Mouse (Mus musculus): Measurements from ENCODE around the gene Igf2bp3.

Gene Igf2bp3

DNA sequence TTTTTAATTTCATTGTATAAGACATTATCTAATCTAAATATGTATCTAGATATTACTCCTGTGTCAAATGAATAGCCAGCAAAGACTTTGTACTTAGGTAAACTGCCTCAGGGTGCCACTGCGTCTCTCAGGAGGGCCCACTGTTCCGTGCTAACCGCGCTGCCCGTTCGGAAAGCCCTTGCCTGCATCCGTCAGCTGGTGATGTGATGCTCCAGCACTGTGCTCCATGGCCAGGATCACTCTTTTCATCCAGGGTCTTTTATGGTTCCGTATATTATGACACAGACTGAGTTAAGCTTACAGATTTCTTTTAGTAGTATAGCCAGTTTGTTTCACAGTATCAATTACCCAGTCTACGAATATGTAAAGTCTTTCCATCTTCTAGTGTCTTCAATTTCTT, 82.9 kb downstream of the Igf2bp3 start:
- no peak for DNase-seq

DNA sequence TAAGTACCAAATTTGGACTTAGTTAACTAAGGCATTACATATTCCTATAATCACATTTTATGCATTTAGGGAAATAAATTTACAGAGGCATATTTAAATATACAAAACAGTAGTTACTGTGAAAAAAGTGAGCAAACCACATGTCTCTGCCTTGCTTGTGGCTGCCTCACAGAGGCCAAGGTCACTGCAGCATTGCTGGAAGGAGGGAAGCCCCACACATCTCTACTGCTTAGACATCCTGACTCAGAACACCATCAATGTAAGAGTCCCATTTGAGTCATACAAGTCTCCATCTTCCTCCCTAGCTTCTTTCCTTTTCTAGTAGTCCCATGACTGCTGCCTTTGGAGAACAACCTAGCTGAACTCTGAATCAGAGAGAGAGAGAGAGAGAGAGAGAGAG, 84.4 kb downstream of the Igf2bp3 start:
- DNase-seq, result no peak

DNA sequence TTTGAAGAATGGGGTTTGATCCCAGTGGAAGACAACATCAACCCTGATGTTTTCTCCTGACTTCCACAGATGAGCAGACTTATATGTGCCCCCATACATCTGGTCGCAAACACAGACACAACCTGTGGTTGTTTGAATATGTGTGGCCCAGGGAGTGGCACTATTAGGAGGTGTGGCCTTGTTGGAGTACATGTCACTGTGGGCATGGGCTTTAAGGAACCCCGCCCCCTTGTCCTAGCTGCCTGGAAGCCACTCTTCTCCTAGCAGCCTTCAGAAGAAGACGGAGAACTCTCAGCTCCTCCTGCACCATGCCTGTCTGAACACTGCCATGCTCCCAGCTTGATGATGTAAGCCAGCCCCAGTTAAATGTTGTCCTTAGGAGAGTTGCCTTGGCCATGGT, 94.4 kb downstream of the Igf2bp3 start:
- DNase-seq, result no peak

DNA sequence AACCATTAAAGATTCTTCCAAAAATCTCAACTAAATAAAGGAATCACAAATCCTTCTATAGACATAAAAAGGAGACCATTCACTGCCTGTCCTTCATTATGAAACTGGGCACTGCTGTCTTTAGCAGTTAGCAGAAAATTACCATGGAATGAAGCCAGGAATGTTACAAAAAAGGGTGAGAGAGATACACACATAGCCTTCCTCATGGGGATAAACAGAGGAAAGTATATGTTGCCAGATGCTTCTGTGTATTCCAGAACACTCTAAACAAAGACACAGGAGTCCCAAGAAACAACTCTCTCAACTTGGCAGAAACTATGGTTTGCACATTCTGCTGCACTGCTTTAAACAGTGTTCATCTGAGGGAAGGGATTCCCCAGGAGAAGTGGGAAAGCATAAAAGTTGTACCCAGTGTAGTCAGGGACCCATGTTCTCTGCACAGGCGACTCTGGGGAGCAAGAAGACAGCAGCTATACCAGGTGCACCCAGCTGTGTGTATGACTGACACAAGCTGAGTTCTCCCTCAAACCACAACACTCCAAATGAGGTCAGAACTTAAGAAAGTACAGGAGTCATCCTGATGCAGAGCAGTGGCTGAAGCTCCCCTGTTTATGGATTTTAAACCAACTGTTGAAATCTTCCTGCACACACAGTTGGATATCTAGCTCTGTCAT, 95.2 kb downstream of the Igf2bp3 start:
- no peak for DNase-seq

DNA sequence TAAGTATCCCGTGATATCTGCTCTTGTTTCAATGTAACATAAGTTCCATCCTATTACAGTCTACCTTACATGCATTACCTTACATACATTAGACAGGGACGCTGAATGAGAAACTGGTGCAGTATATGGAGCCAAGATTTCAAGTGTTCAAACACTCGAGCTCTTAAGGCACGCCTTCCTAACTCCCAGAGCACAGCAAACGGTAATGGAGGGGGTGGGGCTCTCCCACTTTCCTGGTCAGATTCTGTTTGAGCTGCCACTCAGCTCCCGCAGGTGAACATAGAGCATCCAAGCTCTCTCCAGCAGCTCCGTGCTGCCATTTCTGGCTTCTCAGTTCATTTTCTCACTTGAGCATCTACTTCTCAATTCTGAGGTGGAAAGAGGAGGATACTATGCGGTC, 96.3 kb downstream of the Igf2bp3 start:
- no peak for DNase-seq

DNA sequence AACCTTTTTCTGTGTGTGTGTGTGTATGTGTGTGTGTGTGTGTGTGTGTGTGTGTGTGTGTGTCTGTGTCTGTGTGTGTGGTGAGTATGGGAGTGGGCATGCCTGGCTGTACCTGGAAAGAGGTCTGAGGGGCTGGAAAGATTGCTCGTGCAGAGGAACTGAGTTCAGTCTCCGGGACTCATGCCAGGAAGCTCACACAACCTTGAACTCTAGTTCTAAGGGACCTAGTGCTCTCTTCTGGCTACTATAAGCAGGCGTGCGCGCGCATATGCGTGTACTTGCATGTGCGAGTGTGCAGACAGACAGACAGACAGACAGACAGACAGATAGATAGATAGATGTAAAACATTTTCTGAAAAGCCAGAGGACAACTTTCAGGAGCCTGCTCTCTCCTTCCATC, 98.5 kb downstream of the Igf2bp3 start:
- DNase-seq, result no peak

DNA sequence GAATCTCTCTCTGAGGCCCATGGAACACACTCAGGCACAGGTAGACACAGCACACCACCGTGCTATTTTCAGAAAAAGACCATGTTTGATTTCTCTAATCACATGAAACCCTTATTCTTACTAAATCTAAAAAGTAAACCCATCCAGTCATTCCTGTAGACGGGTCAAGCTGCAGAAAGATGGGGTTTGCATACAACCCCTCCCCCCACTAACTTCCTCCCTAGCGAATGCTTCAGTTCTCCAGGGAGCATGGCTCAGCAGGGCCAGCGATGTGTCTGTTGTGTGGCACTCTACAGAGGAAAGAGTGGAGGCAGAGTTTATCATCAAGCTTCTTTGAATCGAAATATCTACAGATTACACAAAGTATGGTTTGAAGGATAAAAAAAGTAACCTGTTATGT, 99.2 kb downstream of the Igf2bp3 start:
- DNase-seq, result no peak

GRCm38 (mm10) chr6:49114457-49114856, 100.3 kb downstream of the Igf2bp3 start:
- DNase-seq, result no peak

DNA sequence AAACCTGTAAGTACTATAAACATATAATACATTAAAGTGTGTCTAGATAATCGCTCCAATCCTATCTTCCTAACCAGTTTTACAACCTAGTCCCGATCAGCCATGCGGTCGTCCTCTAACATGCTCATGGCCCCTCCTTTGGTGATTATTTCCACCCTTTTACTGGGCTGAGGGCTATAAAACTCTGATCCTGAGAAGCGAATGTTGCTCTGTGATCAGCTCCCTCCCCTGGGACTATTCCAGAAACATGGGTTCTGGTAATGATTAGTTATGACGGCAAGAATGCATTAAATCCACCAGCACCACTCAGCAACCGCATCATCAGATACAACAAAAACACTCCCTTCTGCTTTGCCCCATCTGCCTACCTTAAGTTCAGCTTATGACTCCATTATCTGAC, 100.9 kb downstream of the Igf2bp3 start:
- DNase-seq, result no peak

GRCm38 (mm10) chr6:49109196-49109595, 105.6 kb downstream of the Igf2bp3 start:
- DNase-seq, result no peak

GRCm38 (mm10) chr6:49106746-49107500, 107.8 kb downstream of the Igf2bp3 start:
- DNase-seq, result peak; percentile 46

DNA sequence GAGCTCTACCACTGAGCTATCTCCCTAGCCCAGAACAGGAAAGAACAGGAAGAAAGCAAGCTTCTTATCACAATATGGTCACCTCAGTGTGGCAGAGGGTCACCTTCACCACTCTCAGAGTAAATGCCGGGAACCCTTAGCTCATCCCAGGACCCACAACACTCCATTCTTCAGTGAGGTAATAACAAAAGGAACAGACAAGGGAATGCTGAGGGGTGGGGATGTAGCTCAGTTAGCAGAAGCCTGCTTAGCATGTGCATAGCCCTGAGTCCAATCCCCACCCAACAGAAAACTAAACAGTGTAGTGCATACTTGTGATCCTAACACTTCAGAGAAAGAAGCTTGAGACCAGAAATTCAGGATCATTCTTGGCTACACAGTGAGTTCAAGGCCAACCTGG, 115.7 kb downstream of the Igf2bp3 start:
- DNase-seq, result no peak

GRCm38 (mm10) chr6:49097596-49098110, 117.1 kb downstream of the Igf2bp3 start:
- peak; percentile 52 for DNase-seq

DNA sequence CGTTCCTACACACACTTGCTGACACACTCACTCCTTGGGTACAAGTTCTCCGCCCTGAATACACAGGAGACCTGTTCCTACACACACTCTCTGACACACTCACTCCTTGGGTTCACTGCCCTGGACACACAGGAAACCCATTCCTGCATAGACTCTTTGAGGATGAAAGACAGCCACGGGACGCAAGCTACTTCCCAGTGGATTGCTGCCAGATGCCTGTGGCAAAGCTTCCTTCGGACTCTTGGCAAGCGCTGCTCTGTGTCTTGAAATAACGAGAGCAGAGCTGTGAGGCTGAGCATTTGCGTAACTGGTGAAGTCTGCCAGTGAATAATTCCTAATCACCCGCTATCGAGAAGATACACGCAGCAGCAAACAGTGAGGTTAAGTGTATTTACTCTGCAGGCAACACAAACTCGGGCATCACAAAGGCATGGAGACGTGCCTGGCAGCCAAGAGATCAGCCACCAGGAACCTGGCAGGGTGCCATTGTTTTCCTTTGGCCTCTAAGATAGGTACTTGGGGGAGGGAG, 117.8 kb downstream of the Igf2bp3 start:
- DNase-seq, result peak; percentile 80

DNA sequence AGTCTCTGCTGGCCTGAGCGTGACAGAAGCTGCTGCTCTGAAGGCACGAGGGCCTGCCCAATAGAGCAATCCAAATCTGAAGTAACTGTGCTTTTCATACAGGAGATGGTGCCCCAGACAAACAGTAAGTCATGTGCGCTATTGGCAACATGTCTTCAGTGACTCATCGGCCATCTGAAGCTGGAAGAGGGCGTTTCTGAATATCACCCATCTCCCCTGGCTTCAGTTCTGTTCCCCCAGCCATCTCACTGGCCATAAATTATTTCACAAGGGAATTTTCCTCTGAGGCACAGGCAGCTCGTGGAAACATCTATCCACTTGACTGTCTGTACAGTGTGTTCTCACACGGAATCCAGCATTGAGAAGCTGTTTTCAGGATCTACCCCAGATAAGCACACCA, 118.3 kb downstream of the Igf2bp3 start:
- DNase-seq, result peak; percentile 19

- DNase-seq, result no peak
Observed at GRCm38 (mm10) chr6:49094968-49095367, 119.8 kb downstream of the Igf2bp3 start.

- DNase-seq, result no peak
Observed at GRCm38 (mm10) chr6:49083008-49083407, 131.7 kb downstream of the Igf2bp3 start.

- no peak for DNase-seq
Observed at GRCm38 (mm10) chr6:49079313-49079712, 135.4 kb downstream of the Igf2bp3 start.

- no peak for DNase-seq
Observed at GRCm38 (mm10) chr6:49077894-49078293, 136.9 kb downstream of the Igf2bp3 start.

- DNase-seq, result no peak
Observed at GRCm38 (mm10) chr6:49074117-49074490, 140.7 kb downstream of the Igf2bp3 start.

DNA sequence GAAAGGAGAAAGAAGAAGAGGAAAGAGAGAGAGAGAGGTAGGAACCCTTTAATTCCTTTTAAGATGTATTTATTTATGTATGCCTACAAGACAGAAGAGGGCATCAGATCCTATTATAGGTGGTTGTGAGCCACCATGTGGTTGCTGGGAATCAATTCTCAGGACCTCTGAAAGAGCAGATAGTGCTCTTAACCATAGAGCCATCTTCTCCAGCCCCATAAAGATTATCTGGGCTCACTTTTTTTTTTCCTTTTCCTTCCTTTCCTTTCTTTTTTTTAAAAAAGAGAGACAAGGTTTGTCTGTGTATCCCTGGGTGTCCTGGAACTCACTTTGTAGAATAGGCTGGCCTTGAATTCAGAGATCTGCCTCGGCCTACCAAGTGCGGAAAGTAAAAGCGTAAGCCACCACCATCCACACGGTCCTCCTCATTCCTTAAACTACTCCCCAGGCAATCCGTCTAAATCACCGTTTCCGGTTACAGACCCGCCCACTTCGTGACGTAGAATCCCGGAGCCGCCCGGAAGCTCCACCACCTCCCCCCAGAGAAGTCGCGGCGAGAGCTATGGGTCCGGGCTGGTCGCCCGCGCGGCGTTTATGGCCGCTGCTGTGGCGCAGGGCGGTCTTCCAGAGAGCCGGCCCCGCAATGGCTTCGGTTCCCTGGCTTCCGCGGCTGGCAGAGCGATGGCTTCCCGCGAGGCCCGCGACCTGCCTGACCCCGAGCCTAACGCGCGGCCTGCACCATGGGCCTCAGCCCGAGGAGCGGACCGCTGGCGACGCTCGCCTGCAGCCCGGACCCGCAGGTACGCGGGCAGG, 141.2 kb downstream of the Igf2bp3 start, which contains the start of gene Malsu1:
Gene Malsu1, plus strand, starts transcription at position 492 of the 813 bp plus-strand sequence.
- DNase-seq, result peak; percentile 93

DNA sequence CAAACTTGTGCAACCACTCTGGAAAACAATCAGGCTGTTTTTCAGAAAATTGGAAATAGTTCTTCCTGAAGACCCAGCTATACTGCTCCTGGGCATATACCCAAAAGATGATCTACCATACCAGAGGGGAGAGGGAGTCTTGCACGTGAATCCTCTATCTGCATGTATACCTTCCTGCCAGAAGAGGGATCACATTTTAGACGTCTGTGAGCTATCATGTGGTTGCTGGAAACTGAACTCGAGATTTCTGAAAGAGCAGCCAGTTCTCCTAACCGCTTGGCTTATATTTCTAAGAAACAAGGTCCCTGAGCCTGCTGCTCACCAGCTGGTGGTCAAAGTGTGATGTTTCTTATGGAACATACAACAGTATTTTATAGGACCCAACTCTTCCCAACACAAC, 146.4 kb downstream of the Igf2bp3 start:
- no peak for DNase-seq

Data from cerebellum, adult 11-12 months (tissue).